Mouse (Mus musculus): ENCODE data around the gene Gm10392. TPM values are rescaled to one million over a fixed set of nuclear protein-coding genes. Genes with fewer than 3 reads are reported as not detected.

The Gm10392 gene
- polyA plus RNA-seq, 1 experiment = 3.2 TPM

DNA sequence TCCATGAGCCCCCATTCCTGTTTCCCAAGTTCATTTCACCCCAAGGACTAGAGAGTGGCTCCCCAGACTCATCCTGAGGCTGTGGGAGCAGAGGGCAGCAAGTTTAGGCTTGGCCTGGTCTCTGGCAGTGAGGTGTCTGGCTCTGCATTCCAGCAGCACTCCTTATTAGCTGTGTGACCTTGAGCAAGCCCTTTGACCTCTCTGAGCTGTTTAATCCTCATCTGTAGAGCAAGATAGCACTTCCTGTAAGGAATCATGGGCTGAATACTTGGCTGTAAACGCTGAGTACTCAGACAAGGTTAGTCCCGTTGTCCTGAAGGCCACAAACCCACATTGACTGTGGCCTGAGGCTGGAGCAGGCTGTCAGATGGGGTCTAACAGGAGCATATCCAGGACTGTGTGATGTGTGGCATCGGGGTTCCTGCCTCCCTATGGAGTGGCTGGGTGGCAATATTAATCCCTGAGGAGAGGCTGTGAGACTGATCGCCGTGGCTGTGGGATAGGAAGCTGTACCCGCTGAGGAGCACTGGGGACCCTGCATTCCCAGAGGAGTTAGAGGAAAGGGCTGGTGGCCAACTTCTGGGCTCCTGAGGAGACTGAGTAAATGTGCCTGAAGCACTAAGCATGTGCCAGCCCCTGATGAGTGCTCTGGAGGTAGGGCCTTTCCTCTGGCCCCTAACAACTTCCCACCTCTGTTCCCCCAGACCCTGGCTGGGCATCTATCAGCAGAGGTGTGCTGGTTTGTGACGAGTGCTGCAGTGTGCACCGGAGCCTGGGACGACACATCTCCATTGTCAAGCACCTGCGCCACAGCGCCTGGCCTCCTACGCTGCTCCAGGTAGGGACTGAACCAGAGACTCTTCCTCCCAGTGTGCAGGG lies 20.5 kb downstream of the Gm10392 start:
- no peak for TF ChIP-seq POLR2A (IDR thresholded peaks at IDR 0.05; ENCODE audit: control insufficient read depth, extremely low read depth, insufficient read depth, low read length, poor library complexity)
- no peak for TF ChIP-seq CTCF (IDR thresholded peaks at IDR 0.05; ENCODE audit: borderline replicate concordance, control insufficient read depth, extremely low read depth, insufficient read depth, low read length, poor library complexity)
- no peak overlapping the region for H3K4me3 ChIP-seq (ENCODE audit: control insufficient read depth, insufficient read depth, low read length)

DNA sequence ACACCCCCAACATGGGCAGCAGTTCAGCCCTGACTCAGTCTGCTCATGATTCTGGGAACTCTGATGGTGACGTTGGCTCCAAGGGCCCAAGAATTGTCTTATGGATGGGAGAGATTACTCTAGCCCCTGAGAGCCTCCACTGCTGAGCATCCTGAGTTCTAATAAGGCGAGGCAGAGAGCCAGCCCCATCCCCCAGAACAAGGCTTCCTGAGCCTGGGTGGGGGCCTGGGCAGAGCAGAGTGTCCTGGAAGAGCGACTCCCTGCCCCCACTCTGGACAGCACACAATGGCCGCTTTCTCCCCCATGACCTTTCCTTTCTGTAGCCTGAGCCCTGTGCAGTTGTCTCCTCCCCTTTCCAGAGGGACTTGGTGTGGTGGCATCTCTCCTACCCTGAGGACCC lies 21.1 kb downstream of the Gm10392 start:
- TF ChIP-seq CTCF (IDR thresholded peaks at IDR 0.05; ENCODE audit: borderline replicate concordance, control insufficient read depth, extremely low read depth, insufficient read depth, low read length, poor library complexity) (no peak), POLR2A (IDR thresholded peaks at IDR 0.05; ENCODE audit: control insufficient read depth, extremely low read depth, insufficient read depth, low read length, poor library complexity) (no peak)
- H3K36me3 ChIP-seq (ENCODE audit: control insufficient read depth, insufficient read depth, low read length) = peaks cover 4% of the 10 kb centered on the region
- 96% methylated on average over 4 of the region's 4 CpGs for WGBS
- no peaks in the 10 kb centered on the region for H3K27me3 ChIP-seq (ENCODE audit: control insufficient read depth, insufficient read depth, low read length)
- no peak for DNase-seq
- H3K4me1 ChIP-seq (replicated peaks; ENCODE audit: control insufficient read depth, insufficient read depth, low read length) = peaks cover 11% of the 10 kb centered on the region
- no peak overlapping the region for H3K4me3 ChIP-seq (ENCODE audit: control insufficient read depth, insufficient read depth, low read length)
- H3K27ac ChIP-seq (ENCODE audit: control insufficient read depth, insufficient read depth, low read length) = no peak overlapping the region

More for the DNA sequence above, 20.5 kb downstream of the Gm10392 start:
- WGBS = 93% methylated on average over 12 of the region's 12 CpGs
- DNase-seq = no peak
- Histone ChIP-seq H3K27me3 (ENCODE audit: control insufficient read depth, insufficient read depth, low read length) (no peaks in the 10 kb centered on the region), H3K27ac (ENCODE audit: control insufficient read depth, insufficient read depth, low read length) (no peak overlapping the region), H3K36me3 (ENCODE audit: control insufficient read depth, insufficient read depth, low read length) (peaks cover 10% of the 10 kb centered on the region), H3K4me1 (replicated peaks; ENCODE audit: control insufficient read depth, insufficient read depth, low read length) (peaks cover 11% of the 10 kb centered on the region)

DNA sequence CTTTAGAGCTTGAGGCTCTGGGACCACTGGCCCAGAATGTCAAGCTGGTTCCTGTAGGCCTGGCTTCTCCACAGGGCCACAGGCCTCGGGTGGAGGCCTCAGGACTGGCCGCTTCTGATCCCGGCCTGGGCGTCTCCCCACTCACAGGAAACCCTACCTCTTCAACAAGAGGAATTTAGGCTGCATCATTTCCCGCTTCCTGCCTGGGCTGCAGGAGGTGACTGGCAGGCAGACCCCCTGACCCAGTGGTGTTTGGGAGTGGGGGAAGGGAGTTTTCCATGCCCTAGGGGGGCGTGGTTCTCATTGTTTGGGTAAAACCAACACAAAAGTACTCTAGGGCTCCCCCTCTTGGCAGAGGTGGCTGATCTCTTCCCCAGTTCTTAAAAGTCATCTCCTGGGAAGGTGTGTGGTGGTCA lies 21.6 kb downstream of the Gm10392 start:
- 75% methylated on average over 6 of the region's 6 CpGs for WGBS
- Histone ChIP-seq H3K27me3 (ENCODE audit: control insufficient read depth, insufficient read depth, low read length) (no peaks in the 10 kb centered on the region), H3K4me3 (ENCODE audit: control insufficient read depth, insufficient read depth, low read length) (no peak overlapping the region), H3K27ac (ENCODE audit: control insufficient read depth, insufficient read depth, low read length) (no peak overlapping the region), H3K36me3 (ENCODE audit: control insufficient read depth, insufficient read depth, low read length) (no peaks in the 10 kb centered on the region; the same call in 1 of the 2 replicates), H3K4me1 (replicated peaks; ENCODE audit: control insufficient read depth, insufficient read depth, low read length) (peaks cover 14% of the 10 kb centered on the region)
- no peak for TF ChIP-seq POLR2A (IDR thresholded peaks at IDR 0.05; ENCODE audit: control insufficient read depth, extremely low read depth, insufficient read depth, low read length, poor library complexity)
- TF ChIP-seq CTCF (IDR thresholded peaks at IDR 0.05; ENCODE audit: borderline replicate concordance, control insufficient read depth, extremely low read depth, insufficient read depth, low read length, poor library complexity) = 0 out of 2 replicates have a peak, but pooled peaks have one; percentile 35
- peak; percentile 73 for DNase-seq

DNA sequence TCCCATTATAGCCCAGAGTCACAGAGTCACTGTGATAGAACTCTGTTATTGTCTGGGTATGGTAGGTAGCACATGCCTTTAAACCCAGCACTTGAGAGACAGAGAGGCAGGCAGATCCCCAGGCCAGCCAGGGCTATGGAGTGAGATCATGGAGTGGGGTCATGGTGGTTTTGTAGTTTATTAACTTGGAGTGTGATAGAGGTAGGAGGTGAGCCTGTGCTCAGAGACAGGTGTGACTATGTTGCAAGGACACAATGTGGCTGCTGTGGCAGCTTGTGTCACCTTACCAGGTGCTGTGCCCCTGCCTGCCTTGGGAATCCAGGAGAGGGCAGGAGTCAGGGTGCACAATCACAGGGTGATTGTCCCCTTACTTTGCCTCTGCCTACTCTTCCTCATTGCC lies 23.5 kb downstream of the Gm10392 start:
- Histone ChIP-seq H3K27ac (ENCODE audit: control insufficient read depth, insufficient read depth, low read length) (no peak overlapping the region), H3K4me1 (replicated peaks; ENCODE audit: control insufficient read depth, insufficient read depth, low read length) (peaks cover 28% of the 10 kb centered on the region)
- no peak for TF ChIP-seq CTCF (IDR thresholded peaks at IDR 0.05; ENCODE audit: borderline replicate concordance, control insufficient read depth, extremely low read depth, insufficient read depth, low read length, poor library complexity)
- no peak for TF ChIP-seq POLR2A (IDR thresholded peaks at IDR 0.05; ENCODE audit: control insufficient read depth, extremely low read depth, insufficient read depth, low read length, poor library complexity)

DNA sequence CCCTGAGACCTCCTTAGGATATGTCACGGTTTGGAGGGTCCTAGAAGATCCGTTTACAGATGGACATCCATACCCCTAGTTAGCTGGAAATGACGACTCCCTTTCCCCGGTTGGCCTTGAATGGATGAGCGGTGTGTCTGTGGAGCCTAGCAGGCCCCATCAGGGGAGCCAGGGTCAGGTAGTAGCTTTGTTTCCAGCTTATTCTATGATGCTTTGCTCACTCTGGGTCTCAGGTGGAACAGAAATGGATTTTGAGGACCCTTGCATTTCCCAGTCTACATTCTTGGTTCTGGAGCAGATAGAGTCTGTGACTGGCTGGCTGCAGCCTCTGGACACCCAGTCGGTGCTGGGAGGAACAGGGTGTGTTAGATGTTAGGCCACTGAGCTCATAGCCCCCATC lies 24.2 kb downstream of the Gm10392 start:
- no peaks in the 10 kb centered on the region for H3K36me3 ChIP-seq (ENCODE audit: control insufficient read depth, insufficient read depth, low read length)
- TF ChIP-seq POLR2A (IDR thresholded peaks at IDR 0.05; ENCODE audit: control insufficient read depth, extremely low read depth, insufficient read depth, low read length, poor library complexity) = no peak
- no peak for TF ChIP-seq CTCF (IDR thresholded peaks at IDR 0.05; ENCODE audit: borderline replicate concordance, control insufficient read depth, extremely low read depth, insufficient read depth, low read length, poor library complexity)
- H3K4me3 ChIP-seq (ENCODE audit: control insufficient read depth, insufficient read depth, low read length) = no peak overlapping the region
- no peak overlapping the region for H3K27ac ChIP-seq (ENCODE audit: control insufficient read depth, insufficient read depth, low read length)
- DNase-seq = no peak
- 87% methylated on average over 6 of the region's 6 CpGs for WGBS
- no peaks in the 10 kb centered on the region for H3K27me3 ChIP-seq (ENCODE audit: control insufficient read depth, insufficient read depth, low read length)
- H3K4me1 ChIP-seq (replicated peaks; ENCODE audit: control insufficient read depth, insufficient read depth, low read length) = peaks cover 34% of the 10 kb centered on the region

More for the DNA sequence above, 23.5 kb downstream of the Gm10392 start:
- no peak overlapping the region for H3K4me3 ChIP-seq (ENCODE audit: control insufficient read depth, insufficient read depth, low read length)
- H3K36me3 ChIP-seq (ENCODE audit: control insufficient read depth, insufficient read depth, low read length) = no peaks in the 10 kb centered on the region
- DNase-seq = no peak
- no peaks in the 10 kb centered on the region for H3K27me3 ChIP-seq (ENCODE audit: control insufficient read depth, insufficient read depth, low read length)

DNA sequence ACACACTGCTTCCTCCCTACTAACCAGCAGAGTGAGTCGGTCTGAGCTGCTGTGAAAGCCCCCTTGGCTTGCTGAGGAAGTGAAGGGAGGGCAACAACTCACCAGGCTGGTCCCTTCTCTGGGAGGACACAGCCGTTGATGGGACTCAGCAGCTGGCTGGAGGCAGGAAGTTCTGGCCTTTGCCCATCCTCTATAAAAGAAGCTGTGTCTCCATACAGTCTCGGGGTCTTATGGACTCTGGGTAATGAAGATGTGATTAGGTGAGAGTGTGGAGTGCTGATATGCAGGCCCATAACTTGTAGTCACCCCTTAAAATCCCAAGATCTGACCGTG lies 24.7 kb downstream of the Gm10392 start:
- H3K36me3 ChIP-seq (ENCODE audit: control insufficient read depth, insufficient read depth, low read length) = no peaks in the 10 kb centered on the region
- peaks cover 35% of the 10 kb centered on the region for H3K4me1 ChIP-seq (replicated peaks; ENCODE audit: control insufficient read depth, insufficient read depth, low read length)
- peak overlapping the region; percentile 72 for H3K4me3 ChIP-seq (ENCODE audit: control insufficient read depth, insufficient read depth, low read length)
- no peaks in the 10 kb centered on the region for H3K27me3 ChIP-seq (ENCODE audit: control insufficient read depth, insufficient read depth, low read length)
- DNase-seq = no peak
- TF ChIP-seq CTCF (IDR thresholded peaks at IDR 0.05; ENCODE audit: borderline replicate concordance, control insufficient read depth, extremely low read depth, insufficient read depth, low read length, poor library complexity) = no peak
- TF ChIP-seq POLR2A (IDR thresholded peaks at IDR 0.05; ENCODE audit: control insufficient read depth, extremely low read depth, insufficient read depth, low read length, poor library complexity) = no peak
- 22% methylated on average over 4 of the region's 4 CpGs for WGBS
- no peak overlapping the region for H3K27ac ChIP-seq (ENCODE audit: control insufficient read depth, insufficient read depth, low read length)
